Mouse (Mus musculus) inflammation-experienced regulatory T-cells (primary cell): Measurements from ENCODE around the gene Rbx1. TPM values are rescaled to one million over a fixed set of nuclear protein-coding genes. Genes with fewer than 3 reads are reported as not detected.

Source experiments
- polyA plus RNA-seq, 2 experiments: library from polyadenylated mRNA; unstranded; fragments of 100-300 nt; shearing (Covaris generic); gene quantifications; one replicate each; pipeline ENCODE4 v1.2.1; 2017

Rbx1 gene
- 100 to 1,000 TPM; 304 to 319 TPM for polyA plus RNA-seq

DNA sequence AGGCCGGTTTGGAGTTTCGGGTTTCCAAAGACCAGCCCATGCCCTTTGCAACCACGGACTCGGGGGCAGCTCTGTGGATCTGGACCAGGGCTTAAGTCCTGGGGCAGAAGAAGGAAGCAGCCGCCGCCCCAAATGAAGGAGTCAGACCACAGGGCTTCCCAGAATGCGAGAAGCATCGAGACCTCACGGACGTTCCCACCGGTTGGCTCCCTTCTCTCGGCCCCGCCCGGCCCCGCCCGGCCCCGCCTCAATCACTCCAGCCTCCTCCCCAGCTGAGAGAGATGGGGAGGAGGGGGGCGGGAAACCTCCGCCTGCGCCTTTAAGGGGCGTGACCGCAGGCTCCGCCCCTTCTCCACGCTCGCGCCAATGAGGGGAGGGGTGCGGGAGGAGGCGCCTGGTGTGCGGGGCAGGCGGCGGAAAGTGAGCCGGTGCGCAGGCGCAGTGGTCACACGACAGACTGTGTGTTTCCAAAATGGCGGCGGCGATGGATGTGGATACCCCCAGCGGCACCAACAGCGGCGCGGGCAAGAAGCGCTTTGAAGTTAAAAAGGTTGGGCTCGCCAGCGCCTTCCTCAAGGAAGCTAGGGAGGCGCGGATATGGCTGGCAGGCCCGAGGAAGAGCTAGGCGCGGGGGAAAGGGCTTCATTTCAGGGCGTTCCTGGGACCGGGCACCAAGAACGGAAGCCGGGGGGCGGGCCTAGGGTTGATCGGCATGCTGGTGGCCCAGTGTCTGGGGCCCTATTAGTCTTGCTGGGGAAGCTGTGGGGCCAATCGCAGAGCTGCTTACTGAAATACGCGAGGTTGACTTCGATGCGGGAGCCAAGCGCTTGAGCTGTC, at the start of gene Rbx1:
Rbx1 (plus strand) TSS at position 396 of the 837 bp plus-strand sequence.

Other genes starting within 250 kb of the Rbx1 start
- gene Mchr1, start 230.8 kb upstream of the Rbx1 start, polyA plus RNA-seq = under 1 TPM in 1 of 2 experiments, not detected in 1; 0.42 TPM
- 10 to 100 TPM; 56.4 to 57.0 TPM for gene Slc25a17, start 105.5 kb upstream of the Rbx1 start, polyA plus RNA-seq
- 100 to 1,000 TPM in 1 of 2 experiments, 10 to 100 TPM in 1; 83.1 to 116 TPM for gene St13, start 66.2 kb upstream of the Rbx1 start, polyA plus RNA-seq
- gene Xpnpep3, start 66.2 kb upstream of the Rbx1 start, polyA plus RNA-seq = 1 to 10 TPM; 6.9 to 9.1 TPM
- 1 to 10 TPM; 1.4 to 2.6 TPM for gene Dnajb7, start 58.0 kb upstream of the Rbx1 start, polyA plus RNA-seq
- 10 to 100 TPM; 40.4 to 41.4 TPM for gene Ep300, start 119.1 kb downstream of the Rbx1 start, polyA plus RNA-seq
- gene L3mbtl2, start 197.6 kb downstream of the Rbx1 start, polyA plus RNA-seq = 10 to 100 TPM; 30.3 to 32.3 TPM
- 1 to 10 TPM; 1.6 to 7.7 TPM for gene Chadl, start 231.0 kb downstream of the Rbx1 start, polyA plus RNA-seq